Mouse (Mus musculus): Measurements from ENCODE around the gene Gal3st2c. TPM values are rescaled to one million over a fixed set of nuclear protein-coding genes. Genes with fewer than 3 reads are reported as not detected.
"Not testable (repeated sequence)": the region's sequence is repeated elsewhere in the genome, so short reads cannot be mapped to it uniquely, and the experiment has no call there.

The Gal3st2c gene
- polyA plus RNA-seq, 1 experiment from 2014 or later = not detected

DNA sequence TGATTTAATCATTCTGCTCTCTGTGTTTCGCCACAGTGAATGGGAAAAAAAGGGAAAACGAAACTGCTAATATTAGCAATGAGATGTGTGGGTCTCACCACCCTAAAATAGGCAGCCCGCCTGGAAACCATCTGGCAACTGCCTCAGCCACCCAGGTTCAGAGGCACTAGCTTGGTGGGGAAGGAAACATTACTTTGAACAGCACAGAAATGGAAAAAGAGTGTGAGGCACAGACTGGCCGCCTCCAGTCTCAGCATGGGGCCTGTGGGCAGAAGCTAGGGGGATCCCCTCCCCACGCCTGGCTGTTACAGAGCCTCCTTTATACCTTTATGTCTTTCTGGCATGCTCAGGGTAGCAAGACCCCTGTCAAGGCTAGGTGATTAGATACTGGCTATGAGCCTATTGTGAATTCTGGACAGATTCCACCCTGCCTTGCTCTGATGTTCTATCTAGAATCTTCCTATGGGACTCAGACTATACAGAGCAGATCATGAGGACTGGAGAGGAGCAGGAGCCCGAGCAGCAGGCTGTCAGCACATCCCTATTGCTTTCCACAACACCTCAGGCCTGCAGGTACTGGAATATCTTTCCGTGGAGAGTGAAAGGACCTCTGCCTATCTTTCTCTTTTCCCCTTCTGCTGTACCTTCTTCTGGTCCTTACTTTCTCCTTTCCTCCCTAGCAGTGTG is 63.4 kb downstream of the Gal3st2c start:
- WGBS = 76% methylated on average over 7 of the region's 7 CpGs
- H3K4me2 ChIP-seq = no peak overlapping the region
- no peak overlapping the region for H3K9ac ChIP-seq
- no peaks in the 10 kb centered on the region for H3K9me3 ChIP-seq
- H3K36me3 ChIP-seq = no peaks in the 10 kb centered on the region
- ATAC-seq (ENCODE audit: low FRiP score) = no peak
- no peaks in the 10 kb centered on the region for H3K4me1 ChIP-seq (replicated peaks)
- H3K4me3 ChIP-seq = no peak overlapping the region
- no peaks in the 10 kb centered on the region for H3K27me3 ChIP-seq
- no peak overlapping the region for H3K27ac ChIP-seq

DNA sequence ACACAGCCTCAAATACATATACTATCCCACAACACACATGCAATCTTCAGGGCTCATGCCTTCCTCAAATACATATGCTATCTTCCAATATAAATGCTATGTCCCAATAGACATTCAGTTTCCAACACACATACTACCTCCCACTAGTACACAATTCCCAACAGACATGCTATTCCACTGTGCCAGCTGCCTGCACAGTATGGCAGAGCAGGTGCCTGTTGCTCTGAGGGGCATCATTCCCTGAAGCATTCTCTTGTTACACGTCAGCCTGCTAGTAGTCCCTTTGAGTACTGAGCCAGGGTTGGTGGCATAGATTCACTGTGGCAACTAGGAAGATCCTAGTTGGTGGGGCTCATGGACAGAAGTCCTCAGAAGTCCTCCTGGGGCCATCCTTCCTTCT is 64.2 kb downstream of the Gal3st2c start:
- 62% methylated on average over 1 of the region's 1 CpGs for WGBS
- Histone ChIP-seq H3K9me3 (no peaks in the 10 kb centered on the region), H3K36me3 (no peaks in the 10 kb centered on the region), H3K4me3 (no peak overlapping the region), H3K27ac (no peak overlapping the region), H3K27me3 (no peaks in the 10 kb centered on the region), H3K4me1 (replicated peaks) (no peaks in the 10 kb centered on the region), H3K9ac (no peak overlapping the region), H3K4me2 (no peak overlapping the region)
- no peak for ATAC-seq (ENCODE audit: low FRiP score)

- no peaks in the 10 kb centered on the region; the same call in 1 of the 2 replicates for H3K4me1 ChIP-seq (replicated peaks)
- WGBS = 82% methylated on average over 3 of the region's 3 CpGs
- no peak for ATAC-seq (ENCODE audit: low FRiP score)
Measured at GRCm38 (mm10) chr1:94055966-94056365, 65.7 kb downstream of the Gal3st2c start.

DNA sequence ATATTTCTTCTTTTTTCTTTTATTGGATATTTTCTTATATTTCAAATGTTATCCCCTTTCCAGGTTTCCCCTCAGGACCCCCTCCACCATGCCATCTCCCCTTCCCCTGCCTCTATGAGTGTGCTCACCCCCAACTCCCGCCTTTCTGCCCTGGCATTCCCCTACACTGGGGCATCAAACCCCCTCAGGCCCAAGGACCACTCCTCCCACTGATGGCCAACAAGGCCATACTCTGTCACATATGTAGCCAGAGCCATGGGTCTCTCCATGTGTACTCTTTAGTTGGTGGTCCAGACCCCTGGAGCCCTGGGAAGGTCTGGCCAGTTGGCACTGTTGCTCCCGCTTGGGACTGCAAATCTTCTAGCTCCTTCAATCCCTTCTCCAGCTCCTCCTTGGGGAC is 67.1 kb downstream of the Gal3st2c start:
- no peak overlapping the region for H3K4me3 ChIP-seq
- ATAC-seq (ENCODE audit: low FRiP score) = no peak
- H3K4me2 ChIP-seq = no peak overlapping the region
- no peak overlapping the region for H3K27ac ChIP-seq
- H3K9me3 ChIP-seq = no peaks in the 10 kb centered on the region
- H3K36me3 ChIP-seq = no peaks in the 10 kb centered on the region
- no peaks in the 10 kb centered on the region for H3K27me3 ChIP-seq
- no peaks in the 10 kb centered on the region; the same call in 1 of the 2 replicates for H3K4me1 ChIP-seq (replicated peaks)
- H3K9ac ChIP-seq = no peak overlapping the region
- 100% methylated on average over 2 of the region's 2 CpGs for WGBS

More at GRCm38 (mm10) chr1:94055966-94056365, 65.7 kb downstream of the Gal3st2c start:
- Histone ChIP-seq H3K4me2 (no peak overlapping the region), H3K9me3 (no peaks in the 10 kb centered on the region), H3K4me3 (no peak overlapping the region), H3K27ac (no peak overlapping the region), H3K27me3 (no peaks in the 10 kb centered on the region), H3K9ac (no peak overlapping the region), H3K36me3 (no peaks in the 10 kb centered on the region)

DNA sequence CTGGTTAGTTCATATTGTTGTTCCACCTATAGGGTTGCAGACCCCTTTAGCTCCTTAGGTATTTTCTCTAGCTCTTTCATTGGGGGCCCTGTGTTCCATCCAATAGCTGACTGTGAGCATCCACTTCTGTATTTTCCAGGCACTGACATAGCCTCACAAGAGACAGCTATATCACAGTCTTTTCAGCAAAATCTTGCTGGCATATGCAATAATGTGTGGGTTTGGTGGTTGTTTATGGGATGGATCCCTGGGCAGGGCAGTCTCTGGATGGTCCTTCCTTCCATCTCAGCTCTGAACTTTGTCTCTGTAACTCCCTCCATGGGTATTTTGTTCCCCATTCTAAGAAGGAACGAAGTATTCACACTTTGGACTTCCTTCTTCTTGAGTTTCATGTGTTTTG is 68.0 kb downstream of the Gal3st2c start:
- H3K9me3 ChIP-seq; H3K4me2 ChIP-seq; H3K27me3 ChIP-seq; H3K4me3 ChIP-seq; H3K9ac ChIP-seq; H3K36me3 ChIP-seq; H3K27ac ChIP-seq; ATAC-seq (ENCODE audit: low FRiP score); H3K4me1 ChIP-seq (replicated peaks): not testable (repeated sequence)
- WGBS = 87% methylated on average over 1 of the region's 1 CpGs

Other genes starting within 250 kb of the Gal3st2c start
- 107 and 112 TPM in 2 replicates for gene Atg4b, start 239.0 kb upstream of the Gal3st2c start, polyA plus RNA-seq (2015; fragmentation: Nextera tagmentation; extraction: Ambion mirVana)
- 41.3 and 43.4 TPM in 2 replicates for gene Thap4, start 235.6 kb upstream of the Gal3st2c start, polyA plus RNA-seq (2015; fragmentation: Nextera tagmentation; extraction: Ambion mirVana)
- gene Dtymk, start 188.6 kb upstream of the Gal3st2c start, polyA plus RNA-seq (2015; fragmentation: Nextera tagmentation; extraction: Ambion mirVana) = 157 and 161 TPM in 2 replicates
- gene Ing5, start 186.5 kb upstream of the Gal3st2c start, polyA plus RNA-seq (2015; fragmentation: Nextera tagmentation; extraction: Ambion mirVana) = 9.4 and 10.5 TPM in 2 replicates
- gene D2hgdh, start 165.6 kb upstream of the Gal3st2c start, polyA plus RNA-seq (2015; fragmentation: Nextera tagmentation; extraction: Ambion mirVana) = 16.4 and 19.3 TPM in 2 replicates
- gene Gal3st2, start 129.2 kb upstream of the Gal3st2c start, polyA plus RNA-seq (2015; fragmentation: Nextera tagmentation; extraction: Ambion mirVana) = not detected in 2 replicates
- gene Gal3st2b, start 72.2 kb upstream of the Gal3st2c start, polyA plus RNA-seq (2015; fragmentation: Nextera tagmentation; extraction: Ambion mirVana) = not detected in 2 replicates
- not detected in 2 replicates for gene Neu4, start 29.9 kb downstream of the Gal3st2c start, polyA plus RNA-seq (2015; fragmentation: Nextera tagmentation; extraction: Ambion mirVana)
- gene Pdcd1, start 62.0 kb downstream of the Gal3st2c start, polyA plus RNA-seq (2015; fragmentation: Nextera tagmentation; extraction: Ambion mirVana) = not detected in 2 replicates

Data from hindbrain, embryonic 13.5 days (tissue).